Mouse (Mus musculus) MEL (cell line): ENCODE results near the gene Tnpo1.

Experiments
- CHD2 ChIP-seq: IDR thresholded peaks from 2 replicates; pipeline ENCODE4 v1.6.1; 2011; ENCODE audit warnings: low read length, improper control_type of control experiment
- CTCF ChIP-seq, 3 experiments: IDR thresholded peaks in 2 of 3; conservative IDR thresholded peaks in 1 of 3; 2 replicates each; pipeline ENCODE4 v1.5.1; 2011 to 2012; ENCODE audit warnings: low read length in 3 of 3, low read depth in 2 of 3, mild to moderate bottlenecking in 2 of 3, improper control_type of control experiment in 1 of 3, inconsistent platforms in 1 of 3, mixed read lengths in 1 of 3, moderate library complexity in 1 of 3; ENCODE audit not compliant: control insufficient read depth in 1 of 3, insufficient read depth in 1 of 3, poor library complexity in 1 of 3, severe bottlenecking in 1 of 3
- EP300 ChIP-seq, 2 experiments: IDR thresholded peaks; 2 replicates each; pipeline ENCODE4 v1.6.1; 2011; ENCODE audit warnings: improper control_type of control experiment in 2 of 2, low read length in 2 of 2, low read depth in 1 of 2, mild to moderate bottlenecking in 1 of 2
- GATA1 ChIP-seq: IDR thresholded peaks from 2 replicates; pipeline ENCODE4 v1.6.1; 2011; ENCODE audit warnings: low read depth, low read length, improper control_type of control experiment
- JUND ChIP-seq: IDR thresholded peaks from 2 replicates; pipeline ENCODE4 v1.6.1; 2011; ENCODE audit warnings: low read depth, mild to moderate bottlenecking, improper control_type of control experiment, low read length
- MAX ChIP-seq: IDR thresholded peaks from 2 replicates; pipeline ENCODE4 v1.6.1; 2011; ENCODE audit warnings: low read length, improper control_type of control experiment
- TAL1 ChIP-seq: IDR thresholded peaks from 2 replicates; pipeline ENCODE4 v1.6.1; 2012; ENCODE audit warnings: mild to moderate bottlenecking, inconsistent platforms, low read length, moderate library complexity, mixed read lengths
- TCF12 ChIP-seq: IDR thresholded peaks from 2 replicates; pipeline ENCODE4 v1.6.1; 2014; ENCODE audit warnings: low read depth, mild to moderate bottlenecking, inconsistent platforms, low read length, improper control_type of control experiment, moderate library complexity

DNA sequence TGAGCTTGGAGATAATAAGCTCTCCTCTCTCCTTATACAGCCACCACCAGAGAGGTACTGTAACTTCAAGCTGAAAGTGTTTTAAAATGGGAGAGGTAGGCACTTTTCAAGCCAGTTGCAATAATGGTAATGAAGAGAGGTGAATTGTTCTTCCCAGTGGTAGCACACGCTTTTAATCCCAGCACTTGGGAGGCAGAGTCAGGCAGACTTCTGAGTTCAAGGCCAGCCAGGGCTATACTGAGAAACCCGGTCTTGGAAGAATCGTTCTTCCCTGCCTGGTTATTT, 716 bp upstream of the Tnpo1 start:
- TF ChIP-seq JUND (no peak), EP300 (IDR thresholded peaks at IDR 0.05; ENCODE audit: low read depth in 1 of 2, low read length in 2 of 2) (no peak), TCF12 (no peak), CHD2 (no peak), MAX (no peak), GATA1 (no peak), CTCF (IDR thresholded peaks at IDR 0.05 in 2 of 3, conservative IDR thresholded peaks at IDR 0.05 in 1 of 3; ENCODE audit: control insufficient read depth in 1 of 3, insufficient read depth in 1 of 3, low read depth in 2 of 3, low read length in 3 of 3, poor library complexity in 1 of 3, severe bottlenecking in 1 of 3) (no peak), TAL1 (no peak)
